Mouse (Mus musculus) intestine, embryonic 14.5 days (tissue): ENCODE results near the gene Atp13a1. TPM values are rescaled to one million over a fixed set of nuclear protein-coding genes. Genes with fewer than 3 reads are reported as not detected.
A peak's percentile ranks its signal among the peaks of the same experiment; 100 is the strongest.

ENCODE experiments used
- ATAC-seq: fragments of 200-750 bp; cut with Nextera tagmentation; replicated peaks from 2 replicates; pipeline ENCODE4 v1.8.0; 2017; ENCODE audit warnings: low read depth, moderate number of reproducible peaks, moderate TSS enrichment, moderate library complexity; ENCODE audit not compliant: low FRiP score, low TSS enrichment
- DNase-seq: peaks from one replicate; pipeline ENCODE4 v3.0.0-alpha.2; 2018; ENCODE audit warnings: low spot score
- H3K27ac ChIP-seq: fragments of 300-500 bp; sonication (generic); 2 replicates; pipeline ENCODE4 v1.5.1; 2014; ENCODE audit warnings: low read depth, mild to moderate bottlenecking, control low read depth
- H3K27me3 ChIP-seq: fragments of 300-500 bp; sonication (generic); replicated peaks from 2 replicates; pipeline ENCODE4 v1.6.1; 2014; ENCODE audit warnings: low read length, control low read depth; ENCODE audit not compliant: control insufficient read depth, insufficient read depth
- H3K36me3 ChIP-seq: fragments of 300-500 bp; sonication (generic); 2 replicates; pipeline ENCODE4 v1.6.1; 2014; ENCODE audit warnings: low read length, control low read depth; ENCODE audit not compliant: control insufficient read depth, insufficient read depth
- H3K4me1 ChIP-seq: fragments of 300-500 bp; sonication (generic); replicated peaks from 2 replicates; pipeline ENCODE4 v1.6.1; 2014; ENCODE audit warnings: low read length, control low read depth, mixed read lengths; ENCODE audit not compliant: control insufficient read depth, insufficient read depth
- H3K4me2 ChIP-seq: fragments of 300-500 bp; sonication (generic); 2 replicates; pipeline ENCODE4 v1.6.1; 2014; ENCODE audit warnings: low read length
- H3K4me3 ChIP-seq: fragments of 300-500 bp; sonication (generic); 2 replicates; pipeline ENCODE4 v1.5.1; 2014; ENCODE audit warnings: low read depth, low read length, control low read depth, mixed read lengths
- H3K9ac ChIP-seq: fragments of 300-500 bp; sonication (generic); 2 replicates; pipeline ENCODE4 v1.6.1; 2014; ENCODE audit warnings: mild to moderate bottlenecking, low read length
- H3K9me3 ChIP-seq: fragments of 300-500 bp; sonication (generic); 2 replicates; pipeline ENCODE4 v1.6.1; 2016; ENCODE audit warnings: low read length, control low read depth; ENCODE audit not compliant: control insufficient read depth
- WGBS: fragments of 180-500 bp; shearing (Covaris S2); extraction: QIAGEN DNeasy Blood & Tissue Kit; methylation state at CpG from one replicate; pipeline ENCODE4 v1.1.7; 2014; 5-methylcytosine and 5-hydroxymethylcytosine counted together
- polyA plus RNA-seq: library from polyadenylated mRNA; unstranded; fragments of >200 nt; fragmentation: Nextera tagmentation; extraction: Ambion mirVana; gene quantifications from 2 replicates; pipeline ENCODE4 v1.2.1, GENCODE M21; 2014

Atp13a1 gene
- 52.6 and 55.9 TPM in 2 replicates for polyA plus RNA-seq

GRCm38 (mm10) chr8:69790773-69791367, at the start of gene Atp13a1, which contains the start of gene Zfp866:
Gene Atp13a1, plus strand, starts transcription at chr8:69791163.
Gene Zfp866, minus strand, starts transcription at chr8:69791178.
- no peaks in the 10 kb centered on the region for H3K9me3 ChIP-seq
- ATAC-seq: peak; percentile 96
- peak within 1 kb of the TSS; percentile 79 for H3K27ac ChIP-seq
- peaks cover 30% of the 10 kb centered on the region for H3K36me3 ChIP-seq
- under 1% methylated on average over 38 of the region's 38 CpGs for WGBS
- H3K4me3 ChIP-seq: peak within 1 kb of the TSS; percentile 100
- H3K4me2 ChIP-seq: peak within 1 kb of the TSS; percentile 80
- H3K9ac ChIP-seq: peak within 1 kb of the TSS; percentile 96
- DNase-seq: peak; percentile 92
- H3K27me3 ChIP-seq: no peaks in the 10 kb centered on the region
- peaks cover 12% of the 10 kb centered on the region for H3K4me1 ChIP-seq

DNA sequence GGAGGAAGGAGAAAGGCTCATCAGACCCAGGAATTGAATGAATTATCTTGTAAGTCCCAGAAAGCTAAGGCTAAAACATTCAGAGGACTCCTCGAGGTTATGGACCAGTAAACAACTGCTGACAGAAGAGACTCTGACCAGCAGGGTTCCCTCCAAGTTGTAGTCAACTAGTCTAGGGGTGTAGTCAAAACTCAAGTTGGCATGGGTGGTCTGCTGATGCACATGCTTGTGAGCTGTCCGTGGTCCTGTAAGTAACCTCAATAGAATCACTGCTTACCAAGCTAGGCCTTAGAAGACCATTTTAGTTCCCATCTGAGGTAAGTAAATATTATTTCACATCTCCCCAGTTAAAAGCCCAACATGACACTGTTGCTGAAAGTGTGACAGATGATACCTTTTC, 49.7 kb upstream of the Atp13a1 start:
- Histone ChIP-seq H3K36me3 (peaks cover 13% of the 10 kb centered on the region), H3K27me3 (no peaks in the 10 kb centered on the region), H3K27ac (no peak overlapping the region), H3K9ac (no peak overlapping the region), H3K4me1 (no peaks in the 10 kb centered on the region), H3K4me2 (no peak overlapping the region), H3K9me3 (no peaks in the 10 kb centered on the region), H3K4me3 (no peak overlapping the region)
- ATAC-seq: no peak
- WGBS: 69% methylated on average over 2 of the region's 2 CpGs
- no peak for DNase-seq

- WGBS: 3% methylated on average over 48 of the region's 48 CpGs
- Histone ChIP-seq H3K4me1 (peaks cover 7% of the 10 kb centered on the region), H3K27me3 (no peaks in the 10 kb centered on the region), H3K9ac (peak within 1 kb of the TSS; percentile 89), H3K9me3 (no peaks in the 10 kb centered on the region), H3K4me3 (peak within 1 kb of the TSS; percentile 87), H3K27ac (peak within 1 kb of the TSS; percentile 97), H3K36me3 (no peaks in the 10 kb centered on the region), H3K4me2 (peak within 1 kb of the TSS; percentile 59)
- ATAC-seq: peak; percentile 100
- DNase-seq: peak; percentile 96
Observed at GRCm38 (mm10) chr8:69749544-69750454, 41.2 kb upstream of the Atp13a1 start, which contains the start of gene Zfp963. Gene Zfp963, minus strand, starts transcription at chr8:69749970.

DNA sequence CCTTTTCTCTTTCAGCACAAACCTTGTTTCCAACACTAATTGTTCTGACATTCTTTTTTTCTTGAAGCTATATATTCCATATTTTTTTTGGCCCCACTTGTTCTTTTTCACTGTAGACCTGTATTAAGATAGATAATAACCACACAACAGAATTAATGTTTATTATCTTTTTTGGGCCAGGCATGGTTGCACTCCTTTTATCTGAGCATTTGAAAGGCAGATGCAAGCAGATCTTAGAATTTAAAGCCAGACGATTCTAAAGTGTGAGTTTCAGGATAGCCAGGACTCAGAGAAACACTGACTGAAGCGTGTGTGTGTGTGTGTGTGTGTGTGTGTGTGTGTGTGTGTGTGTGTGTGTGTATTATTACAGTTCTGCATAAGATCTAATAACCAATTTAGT, 38.5 kb upstream of the Atp13a1 start:
- WGBS: 87% methylated on average over 2 of the region's 2 CpGs
- H3K27ac ChIP-seq: no peak overlapping the region
- peak; percentile 16 for DNase-seq

GRCm38 (mm10) chr8:69758316-69758715, 32.6 kb upstream of the Atp13a1 start:
- Histone ChIP-seq H3K36me3 (peaks cover 47% of the 10 kb centered on the region), H3K27me3 (no peaks in the 10 kb centered on the region), H3K9me3 (no peaks in the 10 kb centered on the region), H3K9ac (no peak overlapping the region), H3K4me2 (no peak overlapping the region), H3K4me1 (no peaks in the 10 kb centered on the region), H3K4me3 (no peak overlapping the region), H3K27ac (no peak overlapping the region)
- no peak for DNase-seq
- 95% methylated on average over 5 of the region's 5 CpGs for WGBS
- no peak for ATAC-seq

More for the DNA sequence above, 38.5 kb upstream of the Atp13a1 start:
- no peak overlapping the region for H3K9ac ChIP-seq
- ATAC-seq: no peak
- H3K36me3 ChIP-seq: peaks cover 18% of the 10 kb centered on the region; the same call in 1 of the 2 replicates
- no peak overlapping the region for H3K4me3 ChIP-seq
- H3K4me1 ChIP-seq: peaks cover 7% of the 10 kb centered on the region
- no peaks in the 10 kb centered on the region for H3K9me3 ChIP-seq
- no peaks in the 10 kb centered on the region for H3K27me3 ChIP-seq
- H3K4me2 ChIP-seq: no peak overlapping the region

GRCm38 (mm10) chr8:69761814-69762445, 29.0 kb upstream of the Atp13a1 start:
- DNase-seq: peak; percentile 20
- H3K27me3 ChIP-seq: no peaks in the 10 kb centered on the region
- ATAC-seq: no peak
- no peak overlapping the region for H3K4me2 ChIP-seq
- H3K36me3 ChIP-seq: peaks cover 68% of the 10 kb centered on the region
- no peak overlapping the region for H3K27ac ChIP-seq
- WGBS: 94% methylated on average over 4 of the region's 4 CpGs
- no peak overlapping the region for H3K4me3 ChIP-seq
- peaks cover 2% of the 10 kb centered on the region; the same call in 1 of the 2 replicates for H3K9me3 ChIP-seq
- no peak overlapping the region for H3K9ac ChIP-seq
- no peaks in the 10 kb centered on the region for H3K4me1 ChIP-seq

DNA sequence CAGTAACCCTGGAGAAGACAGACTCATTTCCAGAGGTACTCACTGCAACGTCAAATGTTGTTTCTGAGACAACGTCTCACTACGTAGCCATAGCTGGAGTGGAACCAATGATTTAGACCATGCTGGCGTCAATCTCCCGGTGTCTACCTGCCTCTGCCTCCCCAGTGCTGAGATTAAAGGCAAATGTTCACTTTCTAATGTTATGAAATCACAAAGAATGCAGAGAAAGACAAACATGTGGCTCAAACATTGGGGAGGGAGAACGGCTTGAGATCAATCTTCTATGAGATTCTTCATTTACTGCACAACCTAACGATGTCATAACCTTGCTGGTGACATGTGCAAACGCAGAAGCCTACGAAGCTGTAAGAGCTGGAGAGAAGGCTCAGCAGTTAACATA, 19.7 kb upstream of the Atp13a1 start:
- no peak overlapping the region for H3K4me3 ChIP-seq
- no peak overlapping the region for H3K9ac ChIP-seq
- H3K4me1 ChIP-seq: peaks cover 20% of the 10 kb centered on the region
- no peak overlapping the region for H3K27ac ChIP-seq
- no peak overlapping the region for H3K4me2 ChIP-seq
- WGBS: 83% methylated on average over 9 of the region's 9 CpGs
- peak; percentile 42 for DNase-seq
- H3K9me3 ChIP-seq: peaks cover 2% of the 10 kb centered on the region; the same call in 1 of the 2 replicates
- ATAC-seq: no peak
- H3K27me3 ChIP-seq: no peaks in the 10 kb centered on the region
- H3K36me3 ChIP-seq: peaks cover 42% of the 10 kb centered on the region

GRCm38 (mm10) chr8:69772106-69772505, 18.9 kb upstream of the Atp13a1 start:
- H3K27ac ChIP-seq: no peak overlapping the region
- peaks cover 20% of the 10 kb centered on the region for H3K4me1 ChIP-seq
- no peaks in the 10 kb centered on the region for H3K27me3 ChIP-seq
- no peaks in the 10 kb centered on the region; the same call in 1 of the 2 replicates for H3K9me3 ChIP-seq
- no peak overlapping the region for H3K4me2 ChIP-seq
- DNase-seq (peak; percentile 36), ATAC-seq (no peak)
- 81% methylated on average over 2 of the region's 2 CpGs for WGBS
- no peak overlapping the region for H3K4me3 ChIP-seq
- no peak overlapping the region for H3K9ac ChIP-seq
- peaks cover 33% of the 10 kb centered on the region for H3K36me3 ChIP-seq
